Mouse (Mus musculus) testis, adult 2 months (tissue): ENCODE data around the gene Tagln2.

Experiments used
- CTCF ChIP-seq: fragments of 200-500 bp; IDR thresholded peaks from 2 replicates; pipeline ENCODE4 v1.5.1; 2012; ENCODE audit warnings: low read depth, mild to moderate bottlenecking, inconsistent platforms, low read length, moderate library complexity; ENCODE audit not compliant: control insufficient read depth, insufficient read depth, insufficient replicate concordance
- POLR2A ChIP-seq: fragments of 200-500 bp; IDR thresholded peaks from 2 replicates; pipeline ENCODE4 v1.6.1; 2012; ENCODE audit warnings: low read depth, mild to moderate bottlenecking, inconsistent platforms, low read length, moderate library complexity; ENCODE audit not compliant: control insufficient read depth

GRCm38 (mm10) chr1:172469373-172469772, 30.5 kb upstream of the Tagln2 start:
- TF ChIP-seq POLR2A (no peak), CTCF (no peak)
